Mouse (Mus musculus): ENCODE measurements around the gene AC129217.1. TPM values are rescaled to one million over a fixed set of nuclear protein-coding genes. Genes with fewer than 3 reads are reported as not detected.

Gene AC129217.1
- polyA plus RNA-seq, 1 experiment: 2.3 TPM

Other genes with a start within 250 kb of the AC129217.1 start
- gene Slc22a8, start 238.5 kb upstream of the AC129217.1 start, polyA plus RNA-seq (2012; rRNA removed; ENCODE audit: low replicate concordance): 0.02 and 0.04 TPM in 2 replicates
- not detected in 2 replicates for gene Slc22a6, start 211.7 kb upstream of the AC129217.1 start, polyA plus RNA-seq (2012; rRNA removed; ENCODE audit: low replicate concordance)
- 2.3 and 6.0 TPM in 2 replicates for gene Chrm1, start 166.0 kb upstream of the AC129217.1 start, polyA plus RNA-seq (2012; rRNA removed; ENCODE audit: low replicate concordance)
- gene Slc3a2, start 106.4 kb upstream of the AC129217.1 start, polyA plus RNA-seq (2012; rRNA removed; ENCODE audit: low replicate concordance): 127 and 449 TPM in 2 replicates
- gene Wdr74, start 93.9 kb upstream of the AC129217.1 start, polyA plus RNA-seq (2012; rRNA removed; ENCODE audit: low replicate concordance): 12.4 and 17.1 TPM in 2 replicates
- gene 1700092M07Rik, start 89.1 kb upstream of the AC129217.1 start, polyA plus RNA-seq (2012; rRNA removed; ENCODE audit: low replicate concordance): not detected in 2 replicates
- 54.0 and 56.6 TPM in 2 replicates for gene Stx5a, start 88.4 kb upstream of the AC129217.1 start, polyA plus RNA-seq (2012; rRNA removed; ENCODE audit: low replicate concordance)
- gene Nxf1, start 72.7 kb upstream of the AC129217.1 start, polyA plus RNA-seq (2012; rRNA removed; ENCODE audit: low replicate concordance): 22.0 and 28.9 TPM in 2 replicates
- gene Tmem223, start 58.8 kb upstream of the AC129217.1 start, polyA plus RNA-seq (2012; rRNA removed; ENCODE audit: low replicate concordance): 147 and 196 TPM in 2 replicates
- gene Tmem179b, start 55.3 kb upstream of the AC129217.1 start, polyA plus RNA-seq (2012; rRNA removed; ENCODE audit: low replicate concordance): 107 and 114 TPM in 2 replicates
- 6.5 and 12.9 TPM in 2 replicates for gene Taf6l, start 43.4 kb upstream of the AC129217.1 start, polyA plus RNA-seq (2012; rRNA removed; ENCODE audit: low replicate concordance)
- gene Polr2g, start 31.2 kb upstream of the AC129217.1 start, polyA plus RNA-seq (2012; rRNA removed; ENCODE audit: low replicate concordance): 12.3 and 13.7 TPM in 2 replicates
- 0.99 and 1.2 TPM in 2 replicates for gene Zbtb3, start 27.2 kb upstream of the AC129217.1 start, polyA plus RNA-seq (2012; rRNA removed; ENCODE audit: low replicate concordance)
- 3.4 and 8.2 TPM in 2 replicates for gene Ttc9c, start 10.4 kb upstream of the AC129217.1 start, polyA plus RNA-seq (2012; rRNA removed; ENCODE audit: low replicate concordance)
- 7.7 and 10.3 TPM in 2 replicates for gene Hnrnpul2, start 9.8 kb upstream of the AC129217.1 start, polyA plus RNA-seq (2012; rRNA removed; ENCODE audit: low replicate concordance)
- 88.6 and 106 TPM in 2 replicates for gene Bscl2, start 7.7 kb downstream of the AC129217.1 start, polyA plus RNA-seq (2012; rRNA removed; ENCODE audit: low replicate concordance)
- gene Gng3, start 9.4 kb downstream of the AC129217.1 start, polyA plus RNA-seq (2012; rRNA removed; ENCODE audit: low replicate concordance): 0.63 and 1.1 TPM in 2 replicates
- 0.41 and 0.53 TPM in 2 replicates for gene Lrrn4cl, start 21.0 kb downstream of the AC129217.1 start, polyA plus RNA-seq (2012; rRNA removed; ENCODE audit: low replicate concordance)
- 81.5 and 127 TPM in 2 replicates for gene Ubxn1, start 41.7 kb downstream of the AC129217.1 start, polyA plus RNA-seq (2012; rRNA removed; ENCODE audit: low replicate concordance)
- 8.7 and 9.9 TPM in 2 replicates for gene Uqcc3, start 51.1 kb downstream of the AC129217.1 start, polyA plus RNA-seq (2012; rRNA removed; ENCODE audit: low replicate concordance)
- 0.25 and 0.41 TPM in 2 replicates for gene Lbhd1, start 54.0 kb downstream of the AC129217.1 start, polyA plus RNA-seq (2012; rRNA removed; ENCODE audit: low replicate concordance)
- gene Gm49403, start 54.2 kb downstream of the AC129217.1 start, polyA plus RNA-seq (2012; rRNA removed; ENCODE audit: low replicate concordance): not detected in 2 replicates
- gene 1810009A15Rik, start 59.1 kb downstream of the AC129217.1 start, polyA plus RNA-seq (2012; rRNA removed; ENCODE audit: low replicate concordance): 4.2 and 6.4 TPM in 2 replicates
- not detected in 2 replicates for gene Gm49416, start 59.2 kb downstream of the AC129217.1 start, polyA plus RNA-seq (2012; rRNA removed; ENCODE audit: low replicate concordance)
- gene Ints5, start 63.2 kb downstream of the AC129217.1 start, polyA plus RNA-seq (2012; rRNA removed; ENCODE audit: low replicate concordance): 16.7 and 22.1 TPM in 2 replicates
- gene Ganab, start 68.3 kb downstream of the AC129217.1 start, polyA plus RNA-seq (2012; rRNA removed; ENCODE audit: low replicate concordance): 55.3 and 67.9 TPM in 2 replicates
- gene B3gat3, start 90.6 kb downstream of the AC129217.1 start, polyA plus RNA-seq (2012; rRNA removed; ENCODE audit: low replicate concordance): 78.8 and 91.5 TPM in 2 replicates
- 15.7 and 17.8 TPM in 2 replicates for gene Rom1, start 99.6 kb downstream of the AC129217.1 start, polyA plus RNA-seq (2012; rRNA removed; ENCODE audit: low replicate concordance)
- gene Eml3, start 99.8 kb downstream of the AC129217.1 start, polyA plus RNA-seq (2012; rRNA removed; ENCODE audit: low replicate concordance): 32.1 and 32.8 TPM in 2 replicates
- 15.3 and 15.4 TPM in 2 replicates for gene Mta2, start 112.1 kb downstream of the AC129217.1 start, polyA plus RNA-seq (2012; rRNA removed; ENCODE audit: low replicate concordance)
- gene Tut1, start 124.1 kb downstream of the AC129217.1 start, polyA plus RNA-seq (2012; rRNA removed; ENCODE audit: low replicate concordance): 12.7 and 15.2 TPM in 2 replicates
- 66.9 and 98.4 TPM in 2 replicates for gene Eef1g, start 137.3 kb downstream of the AC129217.1 start, polyA plus RNA-seq (2012; rRNA removed; ENCODE audit: low replicate concordance)
- 3.3 and 9.9 TPM in 2 replicates for gene Ahnak, start 159.5 kb downstream of the AC129217.1 start, polyA plus RNA-seq (2012; rRNA removed; ENCODE audit: low replicate concordance)

Data from duodenum, adult 2 months (tissue).